Mouse (Mus musculus) fat pad, adult 2 months (tissue): ENCODE measurements around the gene Bpifb3.

Source experiments
- DNase-seq: peaks from one replicate; pipeline ENCODE4 v3.0.0-alpha.2; 2011; ENCODE audit warnings: low read depth, low spot score; ENCODE audit errors: extremely low read depth

The Bpifb3 gene

DNA sequence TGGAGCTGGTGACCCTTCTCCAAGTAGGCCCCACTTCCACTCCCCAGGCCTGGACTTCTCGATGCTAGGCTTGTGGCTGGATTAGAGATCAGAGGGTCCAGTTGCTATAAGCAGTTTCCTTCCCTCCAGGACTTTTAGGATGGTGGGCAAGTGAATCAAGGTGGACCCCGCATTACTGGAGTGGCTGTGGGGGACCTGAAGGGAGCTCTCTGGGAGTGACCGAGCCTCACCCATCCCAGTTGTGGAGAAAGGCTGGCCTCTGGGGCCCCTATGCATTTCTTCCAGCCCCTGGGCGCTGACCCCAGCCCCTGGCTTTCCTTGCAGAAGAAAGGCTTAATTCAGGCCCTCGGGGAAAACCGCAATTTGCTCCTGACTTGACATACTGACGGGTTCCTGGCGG lies at the start of gene Bpifb3:
Gene Bpifb3, plus strand, starts transcription at position 301 of the 400 bp plus-strand sequence.
- no peak for DNase-seq

GRCm38 (mm10) chr2:153870984-153871383 lies 47.0 kb upstream of the Bpifb3 start, which contains the start of gene Sun5:
TSS of gene Sun5 (minus strand) at chr2:153871084.
- no peak for DNase-seq

DNA sequence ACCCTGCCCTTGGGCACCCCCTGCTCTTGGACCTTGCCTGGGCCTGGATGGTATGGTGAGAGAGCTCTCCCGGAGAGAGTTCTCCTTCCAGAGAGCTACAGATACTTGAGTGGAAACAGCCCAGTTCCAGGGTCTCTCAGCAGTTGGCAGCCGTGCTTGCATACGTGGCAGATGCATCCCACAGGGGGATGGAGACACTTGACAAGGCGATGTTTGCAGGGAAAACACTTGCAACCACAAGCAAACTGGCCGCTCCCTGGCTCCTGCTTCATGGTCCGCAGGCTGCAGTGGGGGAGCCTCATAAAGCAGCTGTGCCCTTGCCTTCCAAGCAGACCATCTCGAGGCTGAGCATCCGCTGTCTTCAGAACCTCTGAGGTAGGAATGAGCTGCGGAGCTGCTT lies 43.3 kb upstream of the Bpifb3 start, which contains the start of gene Bpifb2:
Gene Bpifb2, plus strand, starts transcription at position 301 of the 400 bp plus-strand sequence.
- no peak for DNase-seq

DNA sequence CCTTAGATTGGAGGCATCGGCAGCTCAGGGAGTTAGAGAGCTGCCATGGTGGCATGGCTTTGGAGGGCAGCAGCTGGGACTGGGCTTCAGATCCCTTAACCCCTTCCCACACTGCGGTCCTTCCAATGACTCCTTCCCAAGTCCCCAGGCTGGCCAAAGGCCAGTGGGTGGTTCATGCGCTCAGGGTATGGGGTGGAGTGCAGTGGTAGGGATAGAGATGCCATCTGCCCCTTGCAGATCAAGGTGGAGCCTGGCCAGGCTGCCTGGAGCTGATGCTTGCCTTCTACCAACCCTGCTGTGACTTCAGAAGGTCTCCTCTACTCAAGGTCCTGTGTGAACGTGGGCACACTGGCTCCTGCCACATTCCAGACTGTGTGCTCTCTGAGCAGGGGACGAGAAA lies 18.9 kb upstream of the Bpifb3 start:
- no peak for DNase-seq

GRCm38 (mm10) chr2:153900088-153900487 lies 17.9 kb upstream of the Bpifb3 start, which contains the start of gene Bpifb6:
TSS of gene Bpifb6 (plus strand) at chr2:153900388.
- no peak for DNase-seq

DNA sequence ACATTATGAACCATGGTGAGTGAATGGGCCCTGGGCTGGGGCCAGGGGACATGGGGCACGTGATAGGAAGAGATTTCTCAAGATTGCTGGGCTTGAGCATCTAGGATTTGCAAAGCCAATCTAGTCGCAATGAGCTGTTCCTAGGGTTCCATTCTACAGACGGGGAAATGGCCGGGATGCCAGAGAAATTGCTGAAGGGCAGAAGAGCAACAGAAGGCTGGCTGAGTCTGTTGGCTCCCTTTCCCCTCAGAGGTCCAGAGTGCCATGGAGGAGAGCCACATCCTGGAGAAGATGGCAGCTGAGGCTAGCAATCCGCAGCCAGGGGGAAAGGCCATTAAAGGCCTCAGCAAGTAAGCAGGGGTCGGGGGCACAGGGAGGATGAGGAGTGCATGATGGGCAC lies 15.3 kb upstream of the Bpifb3 start:
- DNase-seq: no peak

DNA sequence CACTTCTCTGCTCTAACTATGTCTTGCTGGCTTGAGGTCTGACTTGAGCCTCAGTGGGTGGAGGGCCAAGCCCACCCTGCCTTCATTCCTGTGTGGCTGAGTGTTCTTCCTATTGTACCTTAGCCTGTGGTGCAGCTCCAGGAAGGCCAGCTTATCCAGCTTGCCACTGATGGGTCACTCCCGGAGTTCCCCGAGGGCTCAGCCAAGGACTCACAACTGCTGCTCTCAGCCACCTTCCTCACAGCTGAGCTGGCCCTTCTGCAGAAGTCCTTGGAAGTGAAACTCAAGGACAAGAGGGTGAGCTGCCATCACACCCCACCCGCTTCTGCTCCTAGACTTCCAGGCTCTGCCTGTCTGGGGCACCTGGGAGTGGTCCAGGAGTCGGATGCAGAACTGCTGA lies 11.4 kb upstream of the Bpifb3 start:
- no peak for DNase-seq

DNA sequence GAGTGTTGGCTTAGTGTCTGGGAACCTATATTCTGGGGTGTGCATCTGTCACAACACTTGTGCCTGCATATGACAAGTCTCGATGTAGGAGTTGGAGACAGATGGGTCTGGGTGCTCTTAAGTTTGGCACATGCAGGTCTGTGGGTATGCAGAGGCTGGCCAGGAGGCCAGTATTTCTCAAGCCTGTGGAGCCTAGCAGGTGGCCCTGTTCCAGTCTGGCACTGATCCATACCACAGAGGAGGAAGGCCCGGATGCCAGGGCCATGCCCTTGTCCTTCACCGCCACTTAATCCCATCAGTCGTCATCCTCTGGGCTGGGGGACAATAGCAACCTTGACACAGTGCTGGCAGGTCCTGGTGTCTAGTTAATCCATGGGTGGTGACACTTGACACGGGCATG lies 3.9 kb upstream of the Bpifb3 start:
- no peak for DNase-seq

DNA sequence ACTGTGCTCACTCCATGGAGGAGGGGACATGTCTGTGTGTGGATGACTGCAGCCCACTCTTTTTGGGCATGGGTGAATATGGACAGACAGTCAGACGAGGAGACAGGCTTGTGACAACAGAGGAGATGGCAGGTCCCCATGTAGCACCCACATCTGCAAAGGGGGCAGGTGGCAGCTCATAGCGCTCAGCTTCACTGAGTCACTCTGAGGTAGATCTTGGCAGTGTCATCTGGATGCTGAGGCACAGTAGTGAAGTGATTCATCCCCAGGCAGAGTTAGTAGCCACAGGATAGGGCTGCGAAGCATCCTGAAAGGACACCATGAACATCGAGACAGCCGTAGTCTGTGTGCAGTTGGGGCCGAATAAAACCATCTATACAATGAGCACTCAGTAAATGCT lies 3.2 kb downstream of the Bpifb3 start:
- DNase-seq: no peak

- DNase-seq: no peak
These were observed 11.9 kb downstream of the Bpifb3 start for GRCm38 (mm10) chr2:153929871-153930413.

- no peak for DNase-seq
These were observed 13.1 kb downstream of the Bpifb3 start for GRCm38 (mm10) chr2:153931125-153931524.

DNA sequence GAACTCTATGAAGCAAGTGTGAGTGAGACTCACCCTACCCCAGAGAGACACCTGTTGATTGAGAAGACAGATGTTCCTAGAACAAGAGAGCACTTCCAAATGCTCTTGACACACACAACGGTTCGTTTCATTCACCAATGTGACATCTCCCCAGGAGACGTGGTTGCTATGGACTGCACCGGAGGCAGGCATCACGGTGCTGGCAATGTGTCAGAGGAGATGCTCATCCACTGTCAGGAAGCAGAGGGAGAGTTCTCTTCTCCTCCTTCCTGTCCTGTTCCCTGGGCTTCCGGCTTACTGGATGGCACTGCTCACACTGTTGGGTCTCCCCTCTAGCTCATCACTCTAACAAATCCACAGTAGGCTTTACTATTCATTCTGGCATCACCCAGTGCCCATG lies 15.3 kb downstream of the Bpifb3 start:
- no peak for DNase-seq

GRCm38 (mm10) chr2:153935348-153935747 lies 17.3 kb downstream of the Bpifb3 start:
- no peak for DNase-seq

DNA sequence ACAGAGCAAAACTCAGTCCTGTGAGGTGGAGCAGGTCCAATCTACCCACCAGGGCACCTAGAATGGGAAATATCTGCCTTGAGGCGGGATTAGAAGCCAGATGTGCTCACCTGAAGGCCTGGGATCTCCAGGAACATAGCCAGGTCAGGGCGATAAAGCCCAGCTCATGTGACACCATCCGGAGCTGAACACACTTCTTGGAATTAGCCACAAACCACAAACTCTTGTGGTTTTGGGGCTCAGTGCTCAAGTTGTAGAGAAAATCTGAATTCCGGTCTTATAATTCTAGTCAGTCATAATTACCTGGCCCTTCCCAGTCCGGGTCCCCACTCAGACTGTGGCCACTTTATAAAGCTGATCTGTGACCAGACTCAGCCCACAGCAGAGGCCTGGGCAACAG lies 19.8 kb downstream of the Bpifb3 start, which contains the start of gene Bpifb4:
Gene Bpifb4, plus strand, starts transcription at position 370 of the 400 bp plus-strand sequence.
- no peak for DNase-seq

GRCm38 (mm10) chr2:153943537-153943936 lies 25.5 kb downstream of the Bpifb3 start:
- DNase-seq: no peak

DNA sequence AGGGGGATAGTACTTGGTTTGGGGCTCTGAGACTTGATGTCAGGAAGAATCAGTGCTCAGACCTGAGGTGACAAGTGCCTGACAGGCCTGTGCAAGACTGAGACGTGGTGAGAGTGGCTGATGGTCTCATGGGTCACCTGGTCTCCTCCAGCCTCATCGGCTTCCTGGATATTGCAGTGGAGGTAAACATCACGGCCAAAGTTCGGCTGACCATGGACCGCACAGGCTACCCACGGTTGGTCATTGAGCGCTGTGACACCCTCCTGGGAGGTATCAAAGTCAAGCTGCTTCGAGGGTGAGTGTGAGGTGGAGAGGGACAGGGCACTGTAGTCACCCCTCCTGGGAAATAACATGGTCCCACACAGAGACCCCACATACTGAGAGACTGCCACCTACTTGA lies 26.5 kb downstream of the Bpifb3 start:
- no peak for DNase-seq

DNA sequence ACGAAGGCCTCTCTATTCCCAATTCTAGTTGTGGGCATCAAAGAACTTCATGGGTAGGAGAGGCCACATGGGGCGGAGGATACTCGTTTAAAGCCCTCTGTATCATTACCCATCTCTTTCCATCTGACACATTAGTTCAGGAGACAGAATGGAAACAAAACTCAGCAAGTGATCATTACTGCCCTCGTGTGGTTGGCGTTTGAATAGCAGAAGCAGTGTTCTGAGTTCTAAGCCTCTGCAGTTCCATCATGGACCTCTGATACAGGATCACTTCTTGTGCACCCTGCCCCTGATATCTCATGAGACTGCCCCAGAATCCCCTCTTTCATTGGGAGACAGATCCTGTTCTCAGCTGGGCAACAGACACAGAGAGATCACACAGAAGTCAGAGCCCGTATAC lies 34.9 kb downstream of the Bpifb3 start:
- DNase-seq: no peak

GRCm38 (mm10) chr2:153953836-153954235 lies 35.8 kb downstream of the Bpifb3 start:
- DNase-seq: no peak

- no peak for DNase-seq
These were observed 44.8 kb downstream of the Bpifb3 start for GRCm38 (mm10) chr2:153962821-153963331.

- DNase-seq: no peak
These were observed 45.3 kb downstream of the Bpifb3 start for GRCm38 (mm10) chr2:153963334-153963733.

DNA sequence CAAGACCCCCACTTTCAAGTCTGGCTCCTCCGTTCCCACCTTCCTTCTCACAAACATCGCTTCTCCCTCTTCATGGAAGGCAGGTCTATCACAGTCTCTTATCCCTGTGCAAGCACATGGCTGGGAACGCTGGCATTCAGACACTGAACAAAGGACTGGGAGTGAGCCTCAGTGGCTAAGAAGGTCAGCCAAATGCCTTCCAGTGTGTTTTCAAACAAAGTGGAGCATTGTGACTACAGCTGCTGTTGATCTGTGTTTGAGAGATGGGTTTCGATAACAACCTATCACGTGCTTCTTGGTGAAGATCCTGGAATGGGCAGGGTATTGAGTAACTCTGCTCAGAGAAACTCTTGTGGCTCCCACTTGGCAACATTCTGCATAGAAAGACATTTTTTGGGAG lies 52.2 kb downstream of the Bpifb3 start:
- DNase-seq: peak; percentile 16

- DNase-seq: no peak
These were observed 56.6 kb downstream of the Bpifb3 start, which contains the start of gene Bpifa6 for GRCm38 (mm10) chr2:153974582-153974981. TSS of gene Bpifa6 (plus strand) at chr2:153974945.
